Mouse (Mus musculus): ENCODE measurements around the gene Clec3b. TPM values are rescaled to one million over a fixed set of nuclear protein-coding genes. Genes with fewer than 3 reads are reported as not detected.

Gene Clec3b
- total RNA-seq, 2 experiments from 2014 or later = 92.5 to 112 TPM

Other genes with a start within 250 kb of the Clec3b start
- 1 to 10 TPM; 4.6 to 6.3 TPM for gene Zfp105, start 227.9 kb upstream of the Clec3b start, total RNA-seq (2021)
- 10 to 100 TPM; 14.6 to 15.6 TPM for gene 1110059G10Rik, start 199.9 kb upstream of the Clec3b start, total RNA-seq (2021)
- gene Kif15, start 199.9 kb upstream of the Clec3b start, total RNA-seq (2021) = 1 to 10 TPM; 7.9 to 8.1 TPM
- 10 to 100 TPM; 12.8 to 12.9 TPM for gene Tmem42, start 129.6 kb upstream of the Clec3b start, total RNA-seq (2021)
- gene Tgm4, start 116.2 kb upstream of the Clec3b start, total RNA-seq (2021) = under 1 TPM; 0.38 to 0.49 TPM
- 10 to 100 TPM; 43.3 to 46.9 TPM for gene Zdhhc3, start 37.7 kb upstream of the Clec3b start, total RNA-seq (2021)
- 10 to 100 TPM; 18.7 to 24.0 TPM for gene Exosc7, start 37.7 kb upstream of the Clec3b start, total RNA-seq (2021)
- not detected for gene Cdcp1, start 65.1 kb downstream of the Clec3b start, total RNA-seq (2021)
- gene Tmem158, start 109.8 kb downstream of the Clec3b start, total RNA-seq (2021) = 1 to 10 TPM; 6.9 to 8.2 TPM
- gene Lars2, start 216.0 kb downstream of the Clec3b start, total RNA-seq (2021) = 100 to 1,000 TPM in 1 of 2 experiments, 10 to 100 TPM in 1; 42.8 to 125 TPM